Mouse (Mus musculus): ENCODE results near the gene Stat4. TPM values are rescaled to one million over a fixed set of nuclear protein-coding genes. Genes with fewer than 3 reads are reported as not detected.

Gene Stat4
- polyA plus RNA-seq, 1 experiment, result not detected

DNA sequence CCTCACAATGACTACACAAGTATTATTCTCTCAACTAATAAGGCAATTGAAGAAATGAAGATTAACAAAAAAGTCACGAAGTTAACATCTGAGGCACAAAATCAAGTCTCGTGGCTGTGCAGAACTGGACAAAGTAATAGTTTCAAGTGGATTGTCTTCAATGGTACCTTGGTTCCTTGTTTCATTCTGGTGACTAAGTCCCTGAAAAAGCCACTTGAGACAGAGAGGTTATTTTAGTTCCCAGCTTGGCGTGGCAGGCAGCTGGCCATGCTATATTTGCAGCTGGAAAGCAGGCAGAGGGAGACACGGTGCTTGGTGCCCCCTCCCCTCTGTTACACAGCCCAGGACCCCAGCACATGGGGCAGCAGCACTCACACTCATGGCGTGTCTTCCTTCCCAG, 70.2 kb downstream of the Stat4 start:
- no peak for TF ChIP-seq GATA1 (IDR thresholded peaks at IDR 0.05; ENCODE audit: low read length)

DNA sequence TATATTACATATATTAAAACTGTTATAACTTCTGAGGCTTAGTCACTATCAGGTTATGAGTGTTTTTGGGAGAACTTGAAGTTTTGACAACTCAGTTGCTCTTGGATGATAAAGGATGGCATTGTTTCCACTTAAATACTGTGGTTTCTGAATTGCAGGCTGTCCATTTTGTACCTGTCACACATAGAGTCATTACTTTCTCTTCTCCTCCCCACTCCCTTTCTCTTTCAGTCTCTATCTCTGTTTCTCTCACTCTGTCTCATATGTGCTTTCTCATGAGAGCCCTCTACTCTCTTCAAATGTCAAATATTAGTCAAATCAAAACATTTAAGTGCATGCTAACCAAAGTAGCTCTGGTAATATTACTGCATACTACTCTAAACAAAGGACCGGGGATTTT, 79.3 kb downstream of the Stat4 start:
- no peak for TF ChIP-seq GATA1 (IDR thresholded peaks at IDR 0.05; ENCODE audit: low read length)

DNA sequence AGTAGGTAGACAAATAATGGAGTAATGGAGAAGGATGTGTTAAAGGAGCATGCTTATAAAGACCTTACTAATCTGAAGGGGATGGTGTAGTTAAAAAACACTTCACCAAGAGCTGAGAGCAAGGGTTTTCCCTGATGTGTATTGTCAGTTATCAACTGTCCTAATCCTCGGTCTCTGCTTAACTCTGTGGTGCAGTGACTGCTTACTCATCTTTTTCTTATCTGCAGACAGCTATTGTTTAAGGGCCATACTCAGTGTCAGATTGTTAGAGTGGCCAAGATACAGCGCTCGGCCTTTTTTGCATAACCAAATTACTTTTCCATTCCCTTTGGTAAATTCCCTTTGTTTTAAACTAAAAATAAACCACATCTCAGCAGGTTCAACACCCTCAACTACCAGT, 79.7 kb downstream of the Stat4 start:
- no peak for TF ChIP-seq GATA1 (IDR thresholded peaks at IDR 0.05; ENCODE audit: low read length)

DNA sequence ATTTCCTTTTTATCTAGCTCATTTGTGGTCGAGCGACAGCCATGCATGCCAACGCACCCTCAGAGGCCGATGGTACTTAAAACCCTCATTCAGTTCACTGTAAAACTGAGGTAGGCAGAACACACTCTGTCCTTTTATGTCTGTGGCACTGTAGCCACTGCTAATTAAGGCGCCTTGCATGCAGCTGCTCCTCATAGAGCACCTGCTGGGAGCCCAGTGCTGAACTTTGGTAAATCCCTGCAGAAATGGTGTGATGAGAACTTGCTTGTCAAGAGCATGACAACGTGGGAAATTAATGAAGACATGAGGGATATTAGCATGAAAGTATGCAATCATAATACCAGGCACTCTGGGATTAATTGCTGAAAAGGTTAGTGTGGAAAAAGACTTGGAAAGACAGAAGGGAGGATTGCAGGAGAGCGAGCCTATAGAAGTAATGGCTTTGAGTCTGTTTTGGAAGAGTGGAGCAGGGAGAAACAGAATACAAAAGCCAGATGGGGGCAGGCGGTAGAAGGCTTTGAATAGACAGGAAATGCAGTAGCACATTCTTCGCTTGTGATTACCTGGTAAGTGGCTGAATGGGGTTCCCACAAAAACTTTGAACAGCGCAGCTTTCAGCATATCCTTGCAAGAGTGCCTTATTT, 92.9 kb downstream of the Stat4 start:
- no peak for TF ChIP-seq GATA1 (IDR thresholded peaks at IDR 0.05; ENCODE audit: low read length)

DNA sequence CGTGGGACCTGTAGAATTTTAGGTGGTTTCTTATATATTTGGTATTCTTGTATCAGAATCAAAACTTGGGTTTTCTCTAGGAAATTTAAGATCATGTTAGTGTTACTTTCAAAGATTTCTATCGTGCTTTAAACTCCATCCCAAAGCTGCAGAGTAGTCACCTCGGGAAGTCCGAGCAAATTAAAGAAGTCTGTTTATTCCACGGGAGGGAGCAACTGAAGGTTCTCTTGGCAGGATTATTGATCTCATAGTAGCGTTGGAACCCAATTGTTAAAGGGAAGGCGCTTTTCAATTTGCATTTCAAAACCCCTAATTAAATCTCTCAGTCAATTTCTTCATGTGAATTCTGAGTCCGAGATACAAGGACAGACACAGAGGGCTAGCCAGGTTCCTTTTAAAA, 93.4 kb downstream of the Stat4 start:
- TF ChIP-seq GATA1 (IDR thresholded peaks at IDR 0.05; ENCODE audit: low read length), result no peak

DNA sequence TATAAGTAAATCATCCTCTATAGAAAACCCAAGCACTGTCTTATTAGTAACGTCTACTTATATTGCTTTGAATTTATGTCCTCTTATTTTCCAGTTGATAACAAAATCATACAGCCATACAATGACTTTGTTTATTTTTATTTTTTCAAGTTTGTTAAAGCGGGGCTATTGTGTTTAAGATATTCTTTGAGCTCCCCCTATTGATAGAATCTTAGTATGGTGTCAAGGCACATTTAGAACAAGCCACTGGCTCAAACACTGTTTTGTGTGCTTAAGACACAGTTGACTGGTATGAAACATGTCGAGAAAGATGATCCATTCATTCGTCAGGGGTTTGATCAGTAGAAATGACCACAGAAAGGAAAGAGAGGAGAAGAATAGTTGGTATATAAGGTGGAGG, 99.3 kb downstream of the Stat4 start:
- no peak for TF ChIP-seq GATA1 (IDR thresholded peaks at IDR 0.05; ENCODE audit: low read length)

DNA sequence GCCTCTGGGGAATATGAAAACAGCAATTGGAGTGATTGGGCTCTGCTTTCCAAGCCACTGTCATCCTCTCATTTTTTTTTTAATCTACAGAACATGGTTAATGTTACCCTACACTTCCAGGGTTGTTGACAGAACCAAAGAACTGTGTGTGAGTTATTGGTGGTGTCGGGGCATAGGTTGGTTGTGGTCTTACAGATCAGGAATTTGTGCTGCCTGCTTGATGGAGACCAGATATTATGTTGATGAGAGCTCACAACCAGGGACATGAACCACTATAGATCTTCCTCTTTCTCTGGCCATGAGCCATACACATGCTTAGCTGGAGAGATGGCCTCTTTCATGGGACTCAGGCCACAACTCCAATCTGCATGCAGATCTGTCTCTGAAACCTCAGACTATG, 100.2 kb downstream of the Stat4 start:
- no peak for TF ChIP-seq GATA1 (IDR thresholded peaks at IDR 0.05; ENCODE audit: low read length)

DNA sequence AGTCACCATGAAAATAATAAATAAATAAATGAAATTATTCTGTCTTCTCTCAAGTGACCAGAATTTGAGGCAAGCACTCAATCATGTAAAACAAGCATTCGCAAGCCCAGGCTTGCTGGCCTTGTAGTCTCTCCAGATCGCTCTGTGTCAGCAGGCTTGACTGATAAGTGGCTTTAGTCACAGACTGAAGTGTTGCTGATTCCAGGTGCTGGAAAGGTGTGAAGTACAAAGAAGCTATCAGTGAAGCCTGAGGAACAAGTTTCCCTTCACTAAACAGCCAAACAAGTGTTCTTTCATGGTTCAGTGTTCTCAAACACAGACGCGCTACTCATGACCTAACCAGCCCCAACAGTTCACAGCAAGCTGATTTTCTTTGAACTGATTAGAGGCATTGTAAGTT, 101.7 kb downstream of the Stat4 start:
- no peak for TF ChIP-seq GATA1 (IDR thresholded peaks at IDR 0.05; ENCODE audit: low read length)

DNA sequence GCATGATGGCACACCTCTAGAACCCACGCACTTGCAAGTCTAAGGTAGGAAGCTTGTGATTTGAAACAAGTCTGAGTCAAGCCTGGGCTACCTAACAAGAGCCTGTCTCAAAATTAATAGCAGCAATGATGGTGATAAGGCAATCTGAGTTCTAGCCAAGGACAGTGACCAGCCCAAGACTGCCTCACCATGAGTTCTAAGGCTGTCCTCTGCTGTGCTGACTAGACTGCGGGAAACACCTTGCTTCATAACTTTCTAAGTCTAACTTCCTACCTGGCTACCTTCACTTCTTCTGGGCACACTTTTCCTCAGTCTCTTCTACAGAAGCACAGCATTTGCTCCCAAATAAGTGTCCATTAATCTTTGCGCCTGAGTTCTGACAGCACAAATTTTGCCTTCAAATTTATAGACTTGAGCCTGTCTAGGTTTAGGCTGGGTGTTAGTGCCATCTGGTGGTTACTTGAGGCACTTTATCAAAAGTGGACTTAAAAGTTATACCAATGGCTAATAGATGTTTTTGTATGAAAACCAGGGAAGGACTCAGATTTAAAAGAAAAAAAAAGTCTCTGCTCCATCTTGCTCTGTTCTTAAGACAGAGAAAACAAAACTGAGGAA, 111.8 kb downstream of the Stat4 start:
- TF ChIP-seq GATA1 (IDR thresholded peaks at IDR 0.05; ENCODE audit: low read length), result no peak

DNA sequence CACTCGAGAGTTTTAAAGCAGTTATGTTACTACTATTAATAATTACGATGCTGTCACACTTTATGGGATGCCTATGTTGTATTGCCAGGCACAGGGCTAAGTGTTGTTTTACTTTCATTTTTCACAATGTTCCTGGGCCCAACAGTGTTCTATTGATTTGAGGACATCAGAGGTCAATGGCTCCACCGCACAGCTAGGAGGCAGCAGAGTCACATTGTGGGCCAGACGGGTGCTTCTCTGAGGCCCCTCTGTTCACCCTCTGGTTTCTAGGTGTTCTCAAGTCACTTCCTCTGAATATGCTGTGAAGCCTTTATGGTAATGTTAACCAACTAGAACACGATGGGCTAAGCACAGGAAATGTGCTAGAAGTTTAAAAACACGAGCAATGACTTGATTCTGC, 113.5 kb downstream of the Stat4 start:
- TF ChIP-seq GATA1 (IDR thresholded peaks at IDR 0.05; ENCODE audit: low read length), result no peak

DNA sequence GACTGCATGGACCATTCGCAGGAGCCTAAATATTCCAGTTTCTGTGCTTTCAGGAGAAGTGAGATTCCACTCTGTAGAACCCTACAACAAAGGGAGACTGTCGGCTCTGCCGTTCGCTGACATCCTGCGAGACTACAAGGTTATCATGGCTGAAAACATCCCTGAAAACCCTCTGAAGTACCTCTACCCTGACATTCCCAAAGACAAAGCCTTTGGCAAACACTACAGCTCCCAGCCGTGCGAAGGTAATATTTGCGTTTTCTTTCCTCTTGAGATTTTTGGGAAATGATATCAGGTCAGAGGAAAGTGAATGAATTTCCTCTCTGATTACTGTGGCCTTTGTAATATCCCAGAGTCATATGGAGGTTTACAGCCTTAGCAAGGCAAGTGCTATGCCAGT, 115.8 kb downstream of the Stat4 start:
- TF ChIP-seq GATA1 (IDR thresholded peaks at IDR 0.05; ENCODE audit: low read length), result no peak

DNA sequence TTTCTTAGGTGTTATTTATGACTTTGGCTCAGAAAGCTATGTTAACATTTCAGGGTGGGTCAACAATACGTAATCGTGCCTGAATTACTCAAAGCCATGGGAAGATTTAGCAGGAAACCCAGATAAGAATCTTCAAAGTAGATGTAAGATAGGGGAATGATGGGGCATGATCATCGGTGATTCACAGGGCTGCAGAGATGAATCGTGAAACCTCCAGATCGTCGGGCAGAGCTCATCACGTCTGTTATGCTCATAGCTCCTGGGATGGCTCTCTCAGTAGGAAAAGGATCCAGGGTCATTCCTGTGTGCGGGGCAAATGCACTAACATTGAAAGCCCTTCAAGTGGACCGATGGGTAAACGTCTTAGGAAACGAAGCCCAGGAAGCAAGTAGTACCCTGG, 120.3 kb downstream of the Stat4 start:
- no peak for TF ChIP-seq GATA1 (IDR thresholded peaks at IDR 0.05; ENCODE audit: low read length)

DNA sequence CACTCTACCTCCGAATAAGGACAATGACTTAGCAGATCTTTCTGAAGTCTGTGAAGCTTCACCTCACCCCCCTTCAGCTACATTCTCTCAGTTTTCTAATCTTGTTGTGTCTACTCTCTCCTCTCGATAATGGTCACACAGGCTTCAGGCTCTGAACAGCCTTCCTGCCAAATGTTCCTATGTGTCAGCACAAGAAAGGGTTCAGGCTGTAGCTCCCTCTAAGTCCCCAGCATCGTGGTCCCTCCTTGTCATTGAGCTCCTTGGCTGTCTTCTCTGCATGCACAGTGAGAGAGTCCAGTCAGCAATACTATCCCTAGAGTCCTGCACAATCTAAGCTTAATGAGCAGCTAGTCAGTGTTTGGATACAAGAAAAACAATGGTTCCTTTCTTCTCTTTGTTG, 124.3 kb downstream of the Stat4 start:
- TF ChIP-seq GATA1 (IDR thresholded peaks at IDR 0.05; ENCODE audit: low read length), result no peak

DNA sequence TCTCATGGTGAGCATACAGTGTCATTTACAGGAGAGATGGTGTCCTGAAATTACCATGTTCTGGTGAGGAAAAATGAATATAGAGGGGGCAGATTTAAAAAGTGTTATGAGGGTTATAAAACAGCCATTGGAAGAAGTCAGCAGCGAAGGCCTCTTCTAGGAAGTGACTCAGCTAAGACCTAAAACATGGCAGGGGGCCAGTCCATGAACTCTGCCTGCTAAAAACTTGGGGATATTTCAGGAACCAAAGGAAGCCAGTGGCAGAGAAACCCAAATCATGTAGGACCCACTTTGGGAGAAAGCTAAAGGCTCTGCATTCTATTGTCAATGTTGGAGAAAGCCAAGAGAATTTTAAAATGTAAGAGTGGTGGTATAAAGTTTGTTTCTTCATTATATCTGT, 125.4 kb downstream of the Stat4 start:
- no peak for TF ChIP-seq GATA1 (IDR thresholded peaks at IDR 0.05; ENCODE audit: low read length)

DNA sequence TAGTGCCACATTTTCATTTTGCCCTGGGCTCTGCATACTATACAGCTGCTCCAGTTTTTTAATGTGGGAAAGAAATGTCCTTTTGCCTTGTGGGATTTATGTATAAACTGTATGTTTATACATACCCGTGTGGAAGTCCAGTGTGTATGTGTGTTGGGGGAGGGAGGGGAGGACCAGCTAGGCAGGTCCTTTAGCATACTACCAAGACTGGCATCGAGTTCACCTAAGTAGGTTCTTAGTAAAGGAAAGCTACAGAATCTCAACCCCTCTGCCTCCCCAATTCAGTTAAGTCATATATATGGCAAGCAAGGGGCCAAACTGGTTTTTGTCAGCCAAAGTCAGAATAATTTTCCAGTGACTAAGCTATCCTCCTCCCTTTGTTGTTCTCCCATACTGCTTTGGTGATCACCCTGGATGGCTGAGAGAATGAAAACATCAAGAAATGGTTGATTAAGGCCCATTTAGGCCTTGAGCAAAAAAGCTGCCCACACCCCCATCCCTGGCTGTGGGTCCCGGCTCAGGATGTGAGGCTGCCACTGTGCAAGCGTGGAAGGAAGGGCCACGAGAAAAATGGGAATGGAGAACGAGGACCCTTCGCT, 126.2 kb downstream of the Stat4 start:
- no peak for TF ChIP-seq GATA1 (IDR thresholded peaks at IDR 0.05; ENCODE audit: low read length)

DNA sequence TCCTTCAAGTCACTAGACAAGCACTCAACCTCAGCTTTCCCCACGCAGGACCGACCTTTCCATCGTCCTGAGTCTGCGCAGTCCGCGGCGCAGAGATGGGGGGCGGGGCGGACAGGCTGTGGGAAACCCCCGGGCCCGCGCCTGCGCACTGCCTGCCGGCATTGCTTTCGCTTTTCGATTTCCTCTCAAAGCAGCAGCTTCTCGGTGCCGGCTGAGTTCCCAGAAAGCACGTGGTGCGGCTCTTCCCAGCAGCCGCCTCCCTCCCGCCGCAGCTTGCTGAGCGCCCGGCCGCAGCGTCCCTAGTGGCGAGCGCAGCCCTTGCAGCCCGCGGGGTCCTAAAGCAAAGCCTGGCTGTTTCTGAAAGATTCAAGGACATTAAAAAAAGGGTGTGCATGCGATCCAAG, 126.7 kb downstream of the Stat4 start:
- TF ChIP-seq GATA1 (IDR thresholded peaks at IDR 0.05; ENCODE audit: low read length), result no peak

DNA sequence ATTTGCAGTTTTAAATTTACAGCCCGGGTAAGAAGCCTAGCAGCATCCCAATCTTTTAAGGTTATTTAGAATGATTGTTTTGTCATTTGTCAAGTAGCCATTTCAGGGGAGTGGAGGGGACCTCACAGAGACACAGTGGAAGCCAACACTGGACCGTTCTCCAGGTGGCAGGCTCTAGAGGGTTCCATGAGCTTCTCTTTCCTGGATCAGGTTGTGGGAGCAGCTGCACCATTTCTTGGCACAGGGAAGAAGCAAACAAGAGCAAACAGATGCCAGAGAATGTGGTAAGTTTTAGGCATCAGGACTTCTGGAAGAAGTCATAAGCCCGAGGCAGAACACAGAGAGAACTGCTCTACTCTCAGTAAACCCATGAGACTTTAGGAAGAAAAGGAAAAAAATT, 129.5 kb downstream of the Stat4 start:
- no peak for TF ChIP-seq GATA1 (IDR thresholded peaks at IDR 0.05; ENCODE audit: low read length)

Measured in G1E-ER4 (cell line).